Mouse (Mus musculus): ENCODE data around the gene Col4a2.

GRCm38 (mm10) chr8:11443611-11444010 is 131.0 kb downstream of the Col4a2 start:
- no peak for TF ChIP-seq CTCF (IDR thresholded peaks at IDR 0.05; ENCODE audit: low read depth)
- TF ChIP-seq EP300 (optimal IDR thresholded peaks at IDR 0.05): no peak
